Mouse (Mus musculus): Measurements from ENCODE around the gene Inca1. TPM values are rescaled to one million over a fixed set of nuclear protein-coding genes. Genes with fewer than 3 reads are reported as not detected.

The Inca1 gene
- 0.86 and 1.3 TPM in 2 replicates for polyA plus RNA-seq (2016; fragmentation: Nextera tagmentation; extraction: Ambion mirVana)

DNA sequence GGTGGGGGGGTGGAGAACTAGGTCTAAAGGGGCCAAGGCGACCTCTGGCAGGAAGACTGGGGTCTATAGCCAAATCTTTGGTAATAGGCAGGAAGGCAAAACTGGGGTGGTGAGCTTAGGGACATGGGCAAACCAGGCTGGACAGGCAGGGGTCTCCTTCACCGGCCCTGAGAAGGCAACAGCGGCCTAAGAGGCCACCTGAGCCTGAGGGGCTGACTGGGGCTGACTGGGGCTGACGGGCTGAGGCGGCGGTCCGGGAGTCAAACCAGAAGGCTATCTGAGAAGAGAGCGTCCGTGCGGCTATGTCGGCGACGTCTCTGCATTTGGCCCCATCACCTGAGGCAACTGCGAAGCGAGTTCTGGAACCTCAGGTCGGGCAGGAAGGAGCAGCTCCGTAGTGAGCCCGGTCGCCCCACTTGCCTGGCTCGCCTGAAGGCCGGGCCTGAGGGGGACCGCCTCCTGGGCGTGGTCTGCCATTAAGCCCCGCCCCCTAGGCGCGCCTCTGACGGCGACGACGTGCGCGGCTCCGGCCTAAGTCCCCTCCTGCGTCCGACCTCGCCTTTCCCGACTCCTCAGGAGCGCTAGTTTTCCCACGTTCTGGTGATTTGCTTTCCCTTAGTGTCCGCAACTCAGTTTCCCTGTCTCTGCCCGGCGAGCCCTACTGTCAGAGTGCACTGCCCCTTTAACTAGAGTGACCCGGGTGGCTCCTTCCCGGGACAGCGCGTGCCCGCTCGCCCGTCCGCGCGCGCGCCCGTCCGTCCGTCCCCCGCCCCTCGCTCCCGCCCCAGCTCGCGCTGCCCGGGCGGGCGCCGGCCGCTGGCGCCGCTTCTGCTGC lies at the start of gene Inca1, which contains the start of gene Kif1c:
Gene Inca1 (minus strand): TSS at position 434 of the 835 bp plus-strand sequence.
Gene Kif1c (plus strand): TSS at position 827 of the 835 bp plus-strand sequence.
- peaks cover 15% of the 10 kb centered on the region for H3K36me3 ChIP-seq
- H3K27me3 ChIP-seq: 0 out of 2 replicates have a peak, but pooled peaks cover 2% of the 10 kb centered on the region
- H3K9me3 ChIP-seq: no peaks in the 10 kb centered on the region
- H3K27ac ChIP-seq (replicated peaks): peak within 1 kb of the TSS; percentile 91
- WGBS: under 1% methylated on average over 59 of the region's 69 CpGs
- H3K4me2 ChIP-seq (replicated peaks): peak within 1 kb of the TSS; percentile 84
- peak within 1 kb of the TSS; percentile 89 for H3K4me3 ChIP-seq
- H3K9ac ChIP-seq (replicated peaks): peak within 1 kb of the TSS; percentile 90
- peak; percentile 93 for ATAC-seq (ENCODE audit: low FRiP score, low read depth)
- H3K4me1 ChIP-seq: peaks cover 24% of the 10 kb centered on the region

DNA sequence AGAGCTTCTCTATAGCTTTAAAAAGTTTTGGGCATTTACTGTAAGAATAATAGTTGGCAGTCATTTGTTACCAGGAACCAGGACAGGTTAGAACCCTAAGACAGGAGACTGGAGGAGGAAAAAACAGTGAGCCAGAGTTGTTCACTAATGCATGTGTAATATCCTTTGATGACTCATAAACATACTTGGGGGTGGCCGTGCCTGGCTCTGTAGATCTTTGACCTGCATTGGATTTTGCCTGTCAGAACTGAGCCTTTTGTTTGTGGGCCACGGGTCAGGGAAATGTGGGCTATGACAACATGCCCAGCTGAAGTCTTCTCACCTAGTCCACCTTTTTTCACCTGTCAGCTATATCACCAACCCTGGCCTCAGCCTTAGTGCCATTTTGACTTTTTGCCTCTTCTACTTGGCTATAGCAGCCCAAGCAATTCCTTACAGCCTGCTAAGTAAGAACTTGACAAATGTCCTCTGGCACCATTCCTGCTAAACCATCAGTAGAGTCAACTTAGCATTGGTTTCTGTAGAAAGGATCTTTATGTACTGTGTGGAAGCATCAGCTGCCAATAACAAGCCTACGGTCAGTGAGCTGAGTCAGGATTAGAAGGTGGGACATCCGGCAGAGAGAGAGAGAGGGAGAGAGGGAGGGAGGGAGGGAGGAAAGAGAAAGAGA lies 48.1 kb upstream of the Inca1 start:
- Histone ChIP-seq H3K4me2 (replicated peaks) (no peak overlapping the region), H3K9me3 (no peaks in the 10 kb centered on the region), H3K27me3 (no peaks in the 10 kb centered on the region), H3K27ac (replicated peaks) (no peak overlapping the region), H3K4me3 (no peak overlapping the region), H3K4me1 (no peaks in the 10 kb centered on the region), H3K9ac (replicated peaks) (no peak overlapping the region), H3K36me3 (no peaks in the 10 kb centered on the region)
- ATAC-seq (ENCODE audit: low FRiP score, low read depth): no peak
- WGBS: 90% methylated on average over 4 of the region's 4 CpGs

DNA sequence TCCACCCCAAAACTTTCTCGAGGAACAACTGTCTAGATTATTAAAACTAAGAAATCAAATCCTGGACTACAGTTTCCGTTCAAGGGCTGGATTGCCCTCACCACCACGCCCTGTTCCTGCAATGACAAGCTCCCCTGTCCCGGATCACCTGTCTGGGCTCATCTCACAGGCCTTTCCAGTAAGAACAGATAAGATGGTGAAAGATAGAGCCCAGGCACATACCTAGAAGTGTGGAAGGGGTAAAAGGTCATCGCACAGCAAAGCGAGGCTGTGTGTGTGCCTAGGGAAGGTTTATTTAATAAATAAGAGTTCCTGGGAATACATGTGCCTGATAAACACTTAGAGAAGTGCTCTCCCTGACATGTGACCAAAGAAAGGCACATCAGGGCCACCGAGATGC lies 45.7 kb upstream of the Inca1 start:
- Histone ChIP-seq H3K9ac (replicated peaks) (no peak overlapping the region), H3K4me1 (no peaks in the 10 kb centered on the region), H3K4me2 (replicated peaks) (no peak overlapping the region), H3K36me3 (no peaks in the 10 kb centered on the region), H3K27ac (replicated peaks) (no peak overlapping the region), H3K9me3 (no peaks in the 10 kb centered on the region), H3K27me3 (no peaks in the 10 kb centered on the region), H3K4me3 (no peak overlapping the region)
- 86% methylated on average over 7 of the region's 7 CpGs for WGBS
- no peak for ATAC-seq (ENCODE audit: low FRiP score, low read depth)

- Histone ChIP-seq H3K4me2 (replicated peaks) (no peak overlapping the region), H3K27me3 (no peaks in the 10 kb centered on the region), H3K4me3 (no peak overlapping the region), H3K9ac (replicated peaks) (no peak overlapping the region), H3K36me3 (no peaks in the 10 kb centered on the region), H3K4me1 (no peaks in the 10 kb centered on the region), H3K27ac (replicated peaks) (no peak overlapping the region), H3K9me3 (no peaks in the 10 kb centered on the region)
- WGBS: 78% methylated on average over 12 of the region's 12 CpGs
- no peak for ATAC-seq (ENCODE audit: low FRiP score, low read depth)
These were observed 42.9 kb upstream of the Inca1 start for GRCm38 (mm10) chr11:70742581-70743459.

DNA sequence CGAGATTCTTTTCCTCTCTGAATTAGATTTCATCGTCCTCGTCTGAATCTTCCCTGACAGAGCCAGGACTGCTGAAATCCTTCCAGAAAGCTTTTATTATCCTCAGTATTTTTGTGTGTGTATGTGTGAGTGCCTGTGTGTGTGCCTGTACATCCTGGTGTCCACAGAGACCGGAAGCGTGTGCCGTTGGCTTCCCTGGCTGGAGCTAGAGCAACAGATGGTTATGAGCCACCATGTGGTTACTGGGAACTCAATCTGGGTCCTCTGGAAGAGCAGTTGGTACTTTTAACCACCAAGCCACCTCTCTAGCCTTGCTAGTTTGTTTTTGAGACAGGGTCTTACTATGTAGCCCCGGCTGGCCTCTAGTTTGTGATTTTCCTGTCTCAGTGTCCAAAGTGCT lies 42.2 kb upstream of the Inca1 start:
- Histone ChIP-seq H3K36me3 (no peaks in the 10 kb centered on the region), H3K27me3 (no peaks in the 10 kb centered on the region), H3K27ac (replicated peaks) (no peak overlapping the region), H3K9ac (replicated peaks) (no peak overlapping the region), H3K4me2 (replicated peaks) (no peak overlapping the region), H3K4me1 (no peaks in the 10 kb centered on the region), H3K4me3 (no peak overlapping the region), H3K9me3 (no peaks in the 10 kb centered on the region)
- 85% methylated on average over 7 of the region's 7 CpGs for WGBS
- no peak for ATAC-seq (ENCODE audit: low FRiP score, low read depth)

GRCm38 (mm10) chr11:70741603-70742002 lies 41.6 kb upstream of the Inca1 start:
- Histone ChIP-seq H3K27me3 (no peaks in the 10 kb centered on the region), H3K36me3 (no peaks in the 10 kb centered on the region), H3K9me3 (no peaks in the 10 kb centered on the region), H3K4me3 (no peak overlapping the region), H3K9ac (replicated peaks) (no peak overlapping the region), H3K4me1 (no peaks in the 10 kb centered on the region), H3K27ac (replicated peaks) (no peak overlapping the region), H3K4me2 (replicated peaks) (no peak overlapping the region)
- no peak for ATAC-seq (ENCODE audit: low FRiP score, low read depth)
- WGBS: 83% methylated on average over 3 of the region's 3 CpGs

GRCm38 (mm10) chr11:70737749-70738148 lies 37.8 kb upstream of the Inca1 start:
- Histone ChIP-seq H3K36me3 (no peaks in the 10 kb centered on the region), H3K4me2 (replicated peaks) (no peak overlapping the region), H3K9me3 (no peaks in the 10 kb centered on the region), H3K27me3 (no peaks in the 10 kb centered on the region), H3K9ac (replicated peaks) (no peak overlapping the region), H3K27ac (replicated peaks) (no peak overlapping the region), H3K4me3 (no peak overlapping the region), H3K4me1 (no peaks in the 10 kb centered on the region)
- 81% methylated on average over 5 of the region's 5 CpGs for WGBS
- ATAC-seq (ENCODE audit: low FRiP score, low read depth): no peak

- Histone ChIP-seq H3K4me2 (replicated peaks) (no peak overlapping the region), H3K4me1 (no peaks in the 10 kb centered on the region), H3K36me3 (peaks cover 12% of the 10 kb centered on the region), H3K27me3 (no peaks in the 10 kb centered on the region), H3K27ac (replicated peaks) (no peak overlapping the region), H3K9ac (replicated peaks) (no peak overlapping the region), H3K9me3 (no peaks in the 10 kb centered on the region), H3K4me3 (no peak overlapping the region)
- WGBS: 76% methylated on average over 5 of the region's 5 CpGs
- ATAC-seq (ENCODE audit: low FRiP score, low read depth): no peak
These were observed 33.3 kb upstream of the Inca1 start for GRCm38 (mm10) chr11:70733256-70733655.

DNA sequence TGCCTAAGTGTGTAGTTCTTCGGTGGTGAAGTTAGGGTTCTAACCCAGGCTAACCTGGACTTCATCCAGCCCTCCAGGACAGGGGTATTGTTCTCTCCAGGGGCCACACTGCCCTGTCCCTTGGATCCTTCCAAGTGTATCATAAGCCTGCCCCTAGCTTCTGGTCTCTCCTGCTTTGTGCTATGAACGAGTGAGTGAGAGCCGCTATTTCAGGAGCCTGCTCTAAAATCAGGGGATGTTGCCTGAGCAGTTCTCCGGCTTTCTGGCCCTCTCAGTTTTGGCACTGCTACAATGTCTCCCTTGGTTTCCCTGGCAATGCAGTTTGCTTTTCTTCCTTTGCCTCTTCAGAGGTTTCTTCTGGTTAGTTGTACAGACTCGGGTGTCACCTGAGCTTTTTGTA lies 31.2 kb upstream of the Inca1 start:
- Histone ChIP-seq H3K9me3 (no peaks in the 10 kb centered on the region), H3K27ac (replicated peaks) (no peak overlapping the region), H3K4me2 (replicated peaks) (no peak overlapping the region), H3K36me3 (peaks cover 33% of the 10 kb centered on the region), H3K4me3 (no peak overlapping the region), H3K9ac (replicated peaks) (no peak overlapping the region), H3K27me3 (no peaks in the 10 kb centered on the region), H3K4me1 (no peaks in the 10 kb centered on the region)
- no peak for ATAC-seq (ENCODE audit: low FRiP score, low read depth)
- WGBS: 72% methylated on average over 5 of the region's 5 CpGs

DNA sequence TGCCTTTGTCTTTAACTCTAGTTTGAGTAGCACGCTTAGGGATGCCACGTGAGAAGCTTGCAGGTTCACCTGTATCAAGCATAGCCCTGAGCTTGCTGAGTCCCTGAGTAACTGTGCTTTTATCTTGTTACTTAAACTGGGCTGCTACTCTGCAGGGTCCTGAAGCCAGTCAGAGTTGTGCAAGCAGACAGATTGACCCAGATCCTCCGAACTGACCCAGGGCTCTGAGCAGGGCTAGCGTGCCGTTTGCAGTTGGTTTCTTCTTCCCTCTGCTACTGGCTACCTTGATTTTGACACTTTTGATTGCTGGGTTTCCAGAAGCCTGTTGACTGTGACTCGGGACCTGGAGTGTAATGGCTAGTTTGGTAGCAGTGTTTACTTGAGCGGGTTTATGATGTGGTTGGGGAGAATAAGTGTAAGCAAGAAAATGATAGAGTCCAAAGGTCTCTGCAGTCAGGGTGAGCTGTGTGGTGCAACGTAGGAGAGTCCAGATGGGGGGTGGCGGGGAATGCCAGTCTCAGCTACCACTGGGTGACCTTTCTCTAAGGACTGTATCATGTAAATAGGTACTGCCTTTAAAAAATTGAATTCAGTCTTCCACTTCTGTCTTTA lies 30.6 kb upstream of the Inca1 start:
- H3K9me3 ChIP-seq: no peaks in the 10 kb centered on the region
- H3K9ac ChIP-seq (replicated peaks): no peak overlapping the region
- no peak for ATAC-seq (ENCODE audit: low FRiP score, low read depth)
- no peaks in the 10 kb centered on the region for H3K4me1 ChIP-seq
- no peak overlapping the region for H3K4me2 ChIP-seq (replicated peaks)
- 88% methylated on average over 9 of the region's 9 CpGs for WGBS
- H3K27me3 ChIP-seq: no peaks in the 10 kb centered on the region
- H3K36me3 ChIP-seq: peaks cover 39% of the 10 kb centered on the region
- no peak overlapping the region for H3K4me3 ChIP-seq
- H3K27ac ChIP-seq (replicated peaks): no peak overlapping the region

DNA sequence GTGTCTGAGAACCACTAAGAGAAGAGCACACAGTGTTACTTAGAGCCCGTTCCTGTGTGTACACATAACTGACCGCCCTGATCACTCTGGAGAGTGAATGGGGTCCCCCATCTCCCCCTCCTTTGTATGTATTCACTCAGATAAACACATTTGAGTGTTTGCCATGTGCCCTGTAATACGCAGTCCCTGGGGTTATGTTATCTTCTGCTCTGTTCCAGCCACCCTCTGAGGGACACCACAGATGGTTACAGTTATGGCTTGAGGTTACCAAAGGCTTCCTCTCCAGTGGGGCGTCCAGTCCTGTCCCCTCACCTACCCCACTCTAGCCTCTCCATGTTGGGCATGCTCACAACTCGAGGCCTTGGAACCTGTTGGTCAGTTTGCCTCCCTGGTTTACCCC lies 27.4 kb upstream of the Inca1 start:
- Histone ChIP-seq H3K27me3 (no peaks in the 10 kb centered on the region), H3K4me1 (no peaks in the 10 kb centered on the region), H3K36me3 (peaks cover 64% of the 10 kb centered on the region), H3K4me2 (replicated peaks) (no peak overlapping the region), H3K4me3 (no peak overlapping the region), H3K27ac (replicated peaks) (no peak overlapping the region), H3K9ac (replicated peaks) (no peak overlapping the region), H3K9me3 (no peaks in the 10 kb centered on the region)
- ATAC-seq (ENCODE audit: low FRiP score, low read depth): no peak
- 94% methylated on average over 5 of the region's 5 CpGs for WGBS

Data from midbrain, embryonic 12.5 days (tissue).